Mouse (Mus musculus): ENCODE data around the gene Gls.

The Gls gene

GRCm38 (mm10) chr1:52242270-52242669 lies 9.2 kb upstream of the Gls start:
- DNase-seq = no peak

GRCm38 (mm10) chr1:52232766-52233140 lies 279 bp downstream of the Gls start:
- DNase-seq = no peak

GRCm38 (mm10) chr1:52231939-52232765 lies 880 bp downstream of the Gls start:
- DNase-seq = peak; percentile 86

- DNase-seq = no peak
Measured at GRCm38 (mm10) chr1:52230404-52230803, 2.6 kb downstream of the Gls start.

- no peak for DNase-seq
Measured at GRCm38 (mm10) chr1:52228178-52228577, 4.9 kb downstream of the Gls start.

GRCm38 (mm10) chr1:52226416-52226815 lies 6.6 kb downstream of the Gls start:
- DNase-seq = no peak

- DNase-seq = no peak
Measured at GRCm38 (mm10) chr1:52216766-52217165, 16.3 kb downstream of the Gls start.

GRCm38 (mm10) chr1:52182992-52183391 lies 50.0 kb downstream of the Gls start:
- no peak for DNase-seq

GRCm38 (mm10) chr1:52181994-52182393 lies 51.0 kb downstream of the Gls start:
- no peak for DNase-seq

- DNase-seq = no peak
Measured at GRCm38 (mm10) chr1:52179939-52180568, 53.0 kb downstream of the Gls start.

GRCm38 (mm10) chr1:52176999-52177398 lies 56.0 kb downstream of the Gls start:
- no peak for DNase-seq

GRCm38 (mm10) chr1:52175983-52176382 lies 57.0 kb downstream of the Gls start:
- no peak for DNase-seq

- no peak for DNase-seq
Measured at GRCm38 (mm10) chr1:52175321-52175720, 57.7 kb downstream of the Gls start.

GRCm38 (mm10) chr1:52171271-52171670 lies 61.8 kb downstream of the Gls start:
- DNase-seq = peak; percentile 29

- DNase-seq = no peak
Measured at GRCm38 (mm10) chr1:52170747-52171146, 62.3 kb downstream of the Gls start.

GRCm38 (mm10) chr1:52170057-52170456 lies 63.0 kb downstream of the Gls start:
- peak; percentile 63 for DNase-seq

- no peak for DNase-seq
Measured at GRCm38 (mm10) chr1:52166652-52167220, 66.3 kb downstream of the Gls start.

GRCm38 (mm10) chr1:52163707-52164457 lies 69.2 kb downstream of the Gls start:
- no peak for DNase-seq

GRCm38 (mm10) chr1:52161151-52161550 lies 71.9 kb downstream of the Gls start:
- DNase-seq = no peak

GRCm38 (mm10) chr1:52158490-52159381 lies 74.3 kb downstream of the Gls start:
- DNase-seq = no peak

- no peak for DNase-seq
Measured at GRCm38 (mm10) chr1:52158040-52158439, 75.0 kb downstream of the Gls start.

GRCm38 (mm10) chr1:52156351-52156750 lies 76.7 kb downstream of the Gls start:
- DNase-seq = no peak

Measured in thymus, postnatal 14 days (tissue).